Mouse (Mus musculus) lung, postnatal 0 days (tissue): ENCODE data around the gene Set. TPM values are rescaled to one million over a fixed set of nuclear protein-coding genes. Genes with fewer than 3 reads are reported as not detected.

Experiments used
- ATAC-seq: fragments of 200-750 bp; cut with Nextera tagmentation; 2 replicates; pipeline ENCODE4 v1.8.0; 2017; ENCODE audit warnings: moderate library complexity
- DNase-seq: peaks from one replicate; pipeline ENCODE4 v3.0.0-alpha.2; 2016; ENCODE audit warnings: low spot score
- H3K27ac ChIP-seq: fragments of 300-500 bp; sonication (generic); 2 replicates; pipeline ENCODE4 v1.5.1; 2014; ENCODE audit warnings: antibody characterized with exemption, mild to moderate bottlenecking, low read length, mixed read lengths
- H3K27me3 ChIP-seq: fragments of 300-500 bp; sonication (generic); replicated peaks from 2 replicates; pipeline ENCODE4 v1.6.1; 2014; ENCODE audit warnings: low read length, mixed read lengths; ENCODE audit not compliant: insufficient read depth
- H3K36me3 ChIP-seq: fragments of 300-500 bp; sonication (generic); 2 replicates; pipeline ENCODE4 v1.6.1; 2014; ENCODE audit warnings: low read length, mixed read lengths; ENCODE audit not compliant: insufficient read depth
- H3K4me1 ChIP-seq: fragments of 300-500 bp; sonication (generic); 2 replicates; pipeline ENCODE4 v1.6.1; 2014; ENCODE audit warnings: antibody characterized with exemption, low read depth, low read length, mixed read lengths; ENCODE audit not compliant: insufficient read depth
- H3K4me2 ChIP-seq: fragments of 300-500 bp; sonication (generic); replicated peaks from 2 replicates; pipeline ENCODE4 v1.6.1; 2014; ENCODE audit warnings: low read depth, mild to moderate bottlenecking, low read length, moderate library complexity, mixed read lengths
- H3K4me3 ChIP-seq: fragments of 300-500 bp; sonication (generic); 2 replicates; pipeline ENCODE4 v1.5.1; 2014; ENCODE audit warnings: low read depth, low read length
- H3K9ac ChIP-seq: fragments of 300-500 bp; sonication (generic); replicated peaks from 2 replicates; pipeline ENCODE4 v1.6.1; 2014; ENCODE audit warnings: low read depth, mild to moderate bottlenecking
- H3K9me3 ChIP-seq: fragments of 300-500 bp; sonication (generic); 2 replicates; pipeline ENCODE4 v1.6.1; 2016; ENCODE audit warnings: low read length, mixed read lengths
- CTCF ChIP-seq: IDR thresholded peaks from 2 replicates; pipeline ENCODE4 v1.5.1; 2016; ENCODE audit warnings: antibody characterized with exemption, mild to moderate bottlenecking
- EP300 ChIP-seq: IDR thresholded peaks from 2 replicates; pipeline ENCODE4 v1.6.1; 2016; ENCODE audit warnings: antibody characterized with exemption, mild to moderate bottlenecking, control low read depth
- WGBS: fragments of 180-500 bp; shearing (Covaris S2); extraction: QIAGEN DNeasy Blood & Tissue Kit; methylation state at CpG from one replicate; pipeline ENCODE4 v1.1.7; 2014; 5-methylcytosine and 5-hydroxymethylcytosine counted together
- polyA plus RNA-seq: library from polyadenylated mRNA; unstranded; fragments of >200 nt; fragmentation: Nextera tagmentation; extraction: Ambion mirVana; gene quantifications from 2 replicates; pipeline ENCODE4 v1.2.1, GENCODE M21; 2015

Set gene
- polyA plus RNA-seq, 1 experiment from 2014 or later: 167 TPM

GRCm38 (mm10) chr2:30093471-30094207 lies 36.5 kb downstream of the Set start, which contains the start of gene Zdhhc12:
Zdhhc12 (minus strand) TSS chr2:30093648.
- no peaks in the 10 kb centered on the region for H3K27me3 ChIP-seq
- peak; percentile 99 for ATAC-seq
- H3K9ac ChIP-seq: peak within 1 kb of the TSS; percentile 49
- TF ChIP-seq CTCF (no peak; the same call in 1 of the 2 replicates), EP300 (0 out of 2 replicates have a peak, but pooled peaks have one; percentile 5)
- DNase-seq: peak; percentile 98
- H3K4me2 ChIP-seq: peak within 1 kb of the TSS; percentile 59
- H3K9me3 ChIP-seq: no peaks in the 10 kb centered on the region
- H3K4me1 ChIP-seq: 0 out of 2 replicates have a peak, but pooled peaks cover 5% of the 10 kb centered on the region
- H3K36me3 ChIP-seq: no peaks in the 10 kb centered on the region; the same call in 1 of the 2 replicates
- H3K4me3 ChIP-seq: peak within 1 kb of the TSS; percentile 72
- WGBS: 3% methylated on average over 50 of the region's 51 CpGs
- peak within 1 kb of the TSS; percentile 32 for H3K27ac ChIP-seq

- Histone ChIP-seq H3K27ac (peak overlapping the region; percentile 32), H3K4me2 (peak overlapping the region; percentile 59), H3K4me1 (0 out of 2 replicates have a peak, but pooled peaks cover 5% of the 10 kb centered on the region), H3K9me3 (no peaks in the 10 kb centered on the region), H3K4me3 (peak overlapping the region; percentile 72), H3K9ac (no peak overlapping the region), H3K27me3 (no peaks in the 10 kb centered on the region), H3K36me3 (no peaks in the 10 kb centered on the region; the same call in none of the 2 replicates)
- WGBS: 2% methylated on average over 13 of the region's 13 CpGs
- TF ChIP-seq CTCF (no peak), EP300 (no peak)
- DNase-seq (no peak), ATAC-seq (no peak)
Observed at GRCm38 (mm10) chr2:30094208-30094588, 37.0 kb downstream of the Set start.

- Histone ChIP-seq H3K4me2 (no peak overlapping the region), H3K27ac (no peak overlapping the region), H3K9ac (no peak overlapping the region), H3K4me3 (no peak overlapping the region), H3K36me3 (peaks cover 6% of the 10 kb centered on the region), H3K27me3 (no peaks in the 10 kb centered on the region), H3K4me1 (0 out of 2 replicates have a peak, but pooled peaks cover 5% of the 10 kb centered on the region), H3K9me3 (no peaks in the 10 kb centered on the region)
- WGBS: 69% methylated on average over 2 of the region's 2 CpGs
- TF ChIP-seq EP300 (no peak), CTCF (peak; percentile 82)
- ATAC-seq (no peak), DNase-seq (peak; percentile 81)
Observed at GRCm38 (mm10) chr2:30095882-30096527, 38.8 kb downstream of the Set start.

- H3K9ac ChIP-seq: no peak overlapping the region
Observed at GRCm38 (mm10) chr2:30100214-30100613, 43.0 kb downstream of the Set start.

GRCm38 (mm10) chr2:30106364-30106763 lies 49.2 kb downstream of the Set start:
- ATAC-seq: no peak
- H3K9me3 ChIP-seq: no peaks in the 10 kb centered on the region
- H3K9ac ChIP-seq: no peak overlapping the region
- no peak overlapping the region for H3K4me3 ChIP-seq
- H3K36me3 ChIP-seq: peaks cover 28% of the 10 kb centered on the region; the same call in 1 of the 2 replicates
- no peak overlapping the region for H3K4me2 ChIP-seq
- H3K4me1 ChIP-seq: no peaks in the 10 kb centered on the region
- no peak overlapping the region for H3K27ac ChIP-seq
- DNase-seq: peak; percentile 50
- H3K27me3 ChIP-seq: no peaks in the 10 kb centered on the region
- TF ChIP-seq EP300 (no peak), CTCF (peak; percentile 85)

More at GRCm38 (mm10) chr2:30100214-30100613, 43.0 kb downstream of the Set start:
- Histone ChIP-seq H3K9me3 (no peaks in the 10 kb centered on the region), H3K4me2 (no peak overlapping the region), H3K27ac (no peak overlapping the region), H3K27me3 (no peaks in the 10 kb centered on the region), H3K4me1 (no peaks in the 10 kb centered on the region), H3K36me3 (peaks cover 24% of the 10 kb centered on the region; the same call in 1 of the 2 replicates), H3K4me3 (no peak overlapping the region)
- 57% methylated on average over 4 of the region's 4 CpGs for WGBS
- DNase-seq (no peak), ATAC-seq (no peak)
- TF ChIP-seq CTCF (peak; percentile 27), EP300 (no peak)

- H3K4me1 ChIP-seq: no peaks in the 10 kb centered on the region
- TF ChIP-seq CTCF: no peak
- TF ChIP-seq EP300: no peak
- no peaks in the 10 kb centered on the region for H3K9me3 ChIP-seq
- ATAC-seq: no peak
- no peaks in the 10 kb centered on the region for H3K27me3 ChIP-seq
- peaks cover 25% of the 10 kb centered on the region; the same call in 1 of the 2 replicates for H3K36me3 ChIP-seq
- H3K9ac ChIP-seq: no peak overlapping the region
- H3K4me3 ChIP-seq: no peak overlapping the region
- DNase-seq: no peak
- H3K27ac ChIP-seq: no peak overlapping the region
- 90% methylated on average over 5 of the region's 5 CpGs for WGBS
- H3K4me2 ChIP-seq: no peak overlapping the region
Observed at GRCm38 (mm10) chr2:30107646-30108045, 50.5 kb downstream of the Set start.
